In the genomic region with DNA sequence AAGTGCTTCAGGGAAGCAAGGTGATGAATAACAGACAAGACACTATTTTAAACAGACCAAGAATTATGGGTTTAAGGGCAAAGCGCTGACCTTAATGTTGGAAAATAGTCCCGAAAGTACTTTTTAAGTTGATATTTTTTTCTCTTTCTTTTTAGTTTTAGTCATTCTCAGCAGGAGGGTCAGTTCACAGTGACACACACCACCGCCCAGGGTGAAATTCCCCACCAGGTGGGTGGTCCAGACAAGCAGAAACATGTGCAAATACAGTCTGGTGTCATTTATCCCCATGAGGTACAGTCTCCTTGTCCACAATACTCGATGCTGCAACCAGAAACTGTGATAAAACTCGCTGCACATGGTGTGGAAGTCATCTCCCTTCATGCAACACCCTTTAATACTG, we compare ENCODE assay signal across 31 mouse cellular contexts.
DNase-seq lines count a peak whose midpoint lies in the region; ATAC-seq lines count a peak whose summit lies in the region.
"Had no signal": no experiment of that assay in that cellular context is flagged by ENCODE, and none has a peak within 500 bp of the region (broad histone marks: within the 10 kb centered on the region; RNA-seq: fewer than 3 reads in every experiment).

No protein-coding gene starts in this region.

- DNase-seq in midbrain, embryonic 10.5 days (ENCODE audit: low spot score), result peak; percentile 22
- peak; percentile 63 for DNase-seq in embryo, embryonic 11 days
- DNase-seq in embryonic facial prominence, embryonic 11.5 days (ENCODE audit: low spot score), result peak; percentile 31
- peak; percentile 34 for DNase-seq in neural tube, embryonic 11.5 days (ENCODE audit: low spot score)
- no peak for DNase-seq in urinary bladder, adult 2 months (ENCODE audit: low spot score)
- DNase-seq in right cerebral cortex, adult 18-20 months, result no peak
- DNase-seq in right cerebral cortex, postnatal 10 days (ENCODE audit: low spot score in 2 of 2), result no peak
- DNase-seq: adrenal gland, adult 2 months; B cell, adult 2 months; cerebellum, adult 8-10 months; cerebellum, postnatal 25 days; gastrocnemius, postnatal 10 days; kidney, adult 8-10 months; layer of hippocampus, postnatal 36 days; left cerebral cortex, postnatal 4 days; liver; lung, adult 2 months; lung, postnatal 14 days; thymus, adult 2 months; thymus, postnatal 36 days had no signal

- no peak overlapping the region for H3K27ac ChIP-seq in midbrain, embryonic 10.5 days (replicated peaks)
- H3K27ac ChIP-seq in midbrain, embryonic 16.5 days (ENCODE audit: low read length), result no peak overlapping the region
- H3K27ac ChIP-seq in embryonic facial prominence, embryonic 11.5 days (replicated peaks; ENCODE audit: low read depth, low read length), result no peak overlapping the region
- H3K27ac ChIP-seq in neural tube, embryonic 11.5 days (ENCODE audit: low read depth, low read length), result no peak overlapping the region
- H3K27ac ChIP-seq: embryonic facial prominence, embryonic 13.5 days; forebrain, embryonic 10.5 days; forebrain, embryonic 15.5 days; heart, embryonic 15.5 days; kidney, postnatal 0 days; liver, embryonic 14.5 days; midbrain, embryonic 13.5 days had no signal

- no peaks in the 10 kb centered on the region for H3K36me3 ChIP-seq in midbrain, embryonic 10.5 days
- H3K36me3 ChIP-seq in midbrain, embryonic 16.5 days (ENCODE audit: control insufficient read depth, insufficient read depth, low read length), result no peaks in the 10 kb centered on the region
- no peaks in the 10 kb centered on the region for H3K36me3 ChIP-seq in embryonic facial prominence, embryonic 11.5 days (replicated peaks; ENCODE audit: control insufficient read depth, insufficient read depth, low read depth, low read length)
- H3K36me3 ChIP-seq in neural tube, embryonic 11.5 days (ENCODE audit: control insufficient read depth, insufficient read depth, low read length), result no peaks in the 10 kb centered on the region
- H3K36me3 ChIP-seq: embryonic facial prominence, embryonic 13.5 days; forebrain, embryonic 10.5 days; forebrain, embryonic 15.5 days; heart, embryonic 15.5 days; midbrain, embryonic 13.5 days had no signal

- H3K9me3 ChIP-seq in midbrain, embryonic 10.5 days (replicated peaks), result no peaks in the 10 kb centered on the region
- no peaks in the 10 kb centered on the region for H3K9me3 ChIP-seq in midbrain, embryonic 16.5 days (replicated peaks; ENCODE audit: control insufficient read depth, low read length, poor library complexity, severe bottlenecking)
- no peaks in the 10 kb centered on the region for H3K9me3 ChIP-seq in embryonic facial prominence, embryonic 11.5 days (replicated peaks; ENCODE audit: control insufficient read depth, low read length)
- no peaks in the 10 kb centered on the region for H3K9me3 ChIP-seq in neural tube, embryonic 11.5 days (ENCODE audit: control insufficient read depth, low read length)
- H3K9me3 ChIP-seq: embryonic facial prominence, embryonic 13.5 days; forebrain, embryonic 10.5 days; forebrain, embryonic 15.5 days; heart, embryonic 15.5 days; midbrain, embryonic 13.5 days had no signal

- H3K27me3 ChIP-seq in midbrain, embryonic 10.5 days (ENCODE audit: low read depth, poor library complexity, severe bottlenecking), result no peaks in the 10 kb centered on the region
- no peaks in the 10 kb centered on the region for H3K27me3 ChIP-seq in midbrain, embryonic 16.5 days (ENCODE audit: control insufficient read depth, insufficient read depth, low read depth, low read length)
- H3K27me3 ChIP-seq in embryonic facial prominence, embryonic 11.5 days (ENCODE audit: control insufficient read depth, insufficient read depth, low read length), result no peaks in the 10 kb centered on the region
- no peaks in the 10 kb centered on the region for H3K27me3 ChIP-seq in neural tube, embryonic 11.5 days (ENCODE audit: control insufficient read depth, insufficient read depth, low read length)
- H3K27me3 ChIP-seq: embryonic facial prominence, embryonic 13.5 days; forebrain, embryonic 15.5 days; heart, embryonic 15.5 days; midbrain, embryonic 13.5 days had no signal

- H3K4me1 ChIP-seq in midbrain, embryonic 10.5 days, result no peaks in the 10 kb centered on the region
- peaks cover 5% of the 10 kb centered on the region; the same call in 1 of the 2 replicates for H3K4me1 ChIP-seq in midbrain, embryonic 16.5 days (ENCODE audit: control insufficient read depth, insufficient read depth, low read length)
- H3K4me1 ChIP-seq in embryonic facial prominence, embryonic 11.5 days (ENCODE audit: control insufficient read depth, insufficient read depth, low read length), result no peaks in the 10 kb centered on the region
- H3K4me1 ChIP-seq in neural tube, embryonic 11.5 days (ENCODE audit: control insufficient read depth, insufficient read depth, low read length), result 0 out of 2 replicates have a peak, but pooled peaks cover 3% of the 10 kb centered on the region
- H3K4me1 ChIP-seq: embryonic facial prominence, embryonic 13.5 days; forebrain, embryonic 10.5 days had no signal

- H3K4me2 ChIP-seq in midbrain, embryonic 16.5 days (ENCODE audit: low read length), result no peak overlapping the region
- no peak overlapping the region for H3K4me2 ChIP-seq in embryonic facial prominence, embryonic 11.5 days (ENCODE audit: low read depth, low read length)
- no peak overlapping the region for H3K4me2 ChIP-seq in neural tube, embryonic 11.5 days (ENCODE audit: low read depth)
- H3K4me2 ChIP-seq: embryonic facial prominence, embryonic 13.5 days; forebrain, embryonic 15.5 days; heart, embryonic 15.5 days; midbrain, embryonic 13.5 days had no signal

- 71% methylated on average over 5 of the region's 5 CpGs for WGBS in midbrain, embryonic 10.5 days
- 73% methylated on average over 5 of the region's 5 CpGs for WGBS in midbrain, embryonic 16.5 days
- WGBS in embryonic facial prominence, embryonic 11.5 days, result 45% methylated on average over 5 of the region's 5 CpGs
- 49% methylated on average over 5 of the region's 5 CpGs for WGBS in neural tube, embryonic 11.5 days

- ATAC-seq in midbrain, embryonic 16.5 days, result no peak
- ATAC-seq in embryonic facial prominence, embryonic 11.5 days (replicated peaks; ENCODE audit: insufficient number of reproducible peaks, low FRiP score, low TSS enrichment, low read depth), result no peak
- no peak for ATAC-seq in neural tube, embryonic 11.5 days (ENCODE audit: insufficient read depth, low FRiP score, low TSS enrichment)
- ATAC-seq: activated CD4-positive, CD25-positive, alpha-beta regulatory T cell, adult 4 months; forebrain, embryonic 15.5 days; hindbrain, embryonic 16.5 days; intestine, embryonic 16.5 days; midbrain, embryonic 13.5 days had no signal

- H3K9ac ChIP-seq in midbrain, embryonic 16.5 days (ENCODE audit: low read depth, low read length), result no peak overlapping the region
- H3K9ac ChIP-seq in embryonic facial prominence, embryonic 11.5 days (replicated peaks; ENCODE audit: low read length), result no peak overlapping the region
- H3K9ac ChIP-seq in neural tube, embryonic 11.5 days (ENCODE audit: low read length), result no peak overlapping the region
- H3K9ac ChIP-seq: embryonic facial prominence, embryonic 13.5 days; forebrain, embryonic 15.5 days; heart, embryonic 15.5 days; liver, embryonic 14.5 days; midbrain, embryonic 13.5 days had no signal

- no peak overlapping the region for H3K4me3 ChIP-seq in midbrain, embryonic 10.5 days
- H3K4me3 ChIP-seq in midbrain, embryonic 16.5 days (ENCODE audit: low read depth, low read length), result no peak overlapping the region
- H3K4me3 ChIP-seq in embryonic facial prominence, embryonic 11.5 days (ENCODE audit: low read depth, low read length), result no peak overlapping the region
- no peak overlapping the region for H3K4me3 ChIP-seq in neural tube, embryonic 11.5 days (ENCODE audit: low read depth, low read length)
- H3K4me3 ChIP-seq: embryonic facial prominence, embryonic 13.5 days; forebrain, embryonic 10.5 days; forebrain, embryonic 15.5 days; heart, embryonic 15.5 days; midbrain, embryonic 13.5 days had no signal

Comparison
In these comparisons a context has a peak if more than half of its experiments do, and no peak if none do; other contexts are left out.
1. DNase-seq: peak in midbrain, embryonic 10.5 days (single experiment), embryo, embryonic 11 days (single experiment), embryonic facial prominence, embryonic 11.5 days (single experiment) and neural tube, embryonic 11.5 days (single experiment); none in urinary bladder, adult 2 months (single experiment), right cerebral cortex, adult 18-20 months (single experiment) and right cerebral cortex, postnatal 10 days (0 of 2).